Mouse (Mus musculus): ENCODE data around the gene Uvrag. TPM values are rescaled to one million over a fixed set of nuclear protein-coding genes. Genes with fewer than 3 reads are reported as not detected.

Uvrag gene
- total and polyA plus RNA-seq, 3 experiments = 15.0 to 19.5 TPM; not detected in 1

GRCm38 (mm10) chr7:98938621-98939020, 202.3 kb downstream of the Uvrag start:
- Histone ChIP-seq H3K9me3 (replicated peaks; ENCODE audit: insufficient read depth, low read length) (no peaks in the 10 kb centered on the region), H3K4me3 (ENCODE audit: control insufficient read depth in 1 of 2, insufficient read depth in 1 of 2, low read depth in 2 of 2, low read length in 2 of 2) (no peak overlapping the region), H3K79me2 (ENCODE audit: control insufficient read depth, insufficient read depth, low read length, poor library complexity) (no peaks in the 10 kb centered on the region), H3K27me3 (ENCODE audit: control insufficient read depth in 1 of 2, insufficient read depth in 2 of 2, low read length in 2 of 2) (no peaks in the 10 kb centered on the region), H3K36me3 (ENCODE audit: control insufficient read depth in 1 of 2, insufficient read depth in 2 of 2, low read length in 2 of 2) (no peaks in the 10 kb centered on the region; a peak in 1 of 4 replicates), H3K27ac (ENCODE audit: control insufficient read depth, low read depth, low read length) (no peak overlapping the region), H3K9ac (ENCODE audit: control insufficient read depth, low read depth, low read length, poor library complexity, severe bottlenecking) (no peak overlapping the region), H3K4me1 (ENCODE audit: control insufficient read depth in 1 of 2, insufficient read depth in 2 of 2, low read length in 2 of 2) (no peaks in the 10 kb centered on the region)
- DNase-seq (ENCODE audit: low read depth, low spot score) = no peak
- no peak for TF ChIP-seq RCOR1 (IDR thresholded peaks at IDR 0.05; ENCODE audit: low read depth, low read length)
- TF ChIP-seq GABPA (IDR thresholded peaks at IDR 0.05; ENCODE audit: low read depth, low read length) = no peak
- TF ChIP-seq MAX (IDR thresholded peaks at IDR 0.05; ENCODE audit: low read length) = no peak
- TF ChIP-seq USF2 (IDR thresholded peaks at IDR 0.05; ENCODE audit: borderline replicate concordance in 1 of 2, insufficient read depth in 1 of 2, low read depth in 1 of 2, low read length in 2 of 2) = no peak
- no peak for TF ChIP-seq HCFC1 (IDR thresholded peaks at IDR 0.05; ENCODE audit: low read depth, low read length)
- no peak for TF ChIP-seq UBTF (IDR thresholded peaks at IDR 0.05; ENCODE audit: borderline replicate concordance, insufficient read depth, low read depth, low read length)
- TF ChIP-seq ETS1 (IDR thresholded peaks at IDR 0.05; ENCODE audit: low read depth, low read length) = no peak
- no peak for TF ChIP-seq BHLHE40 (IDR thresholded peaks at IDR 0.05; ENCODE audit: borderline replicate concordance, low read depth, low read length)
- no peak for TF ChIP-seq E2F4 (IDR thresholded peaks at IDR 0.05; ENCODE audit: borderline replicate concordance, low read depth, low read length)
- no peak for TF ChIP-seq ZKSCAN1 (IDR thresholded peaks at IDR 0.05; ENCODE audit: low read depth, low read length)
- no peak for TF ChIP-seq MEF2A (IDR thresholded peaks at IDR 0.05; ENCODE audit: extremely low read depth, insufficient replicate concordance, low read depth, low read length, poor library complexity, severe bottlenecking)
- TF ChIP-seq POLR2AphosphoS5 (IDR thresholded peaks at IDR 0.05; ENCODE audit: borderline replicate concordance, low read depth, low read length) = no peak
- no peak for TF ChIP-seq MAFK (IDR thresholded peaks at IDR 0.05; ENCODE audit: borderline replicate concordance, low read depth, low read length)
- TF ChIP-seq NELFE (IDR thresholded peaks at IDR 0.05; ENCODE audit: low read depth, low read length) = no peak
- TF ChIP-seq ZMIZ1 (IDR thresholded peaks at IDR 0.05; ENCODE audit: low read depth, low read length) = no peak

GRCm38 (mm10) chr7:98937079-98937813, 203.7 kb downstream of the Uvrag start:
- no peaks in the 10 kb centered on the region for H3K27me3 ChIP-seq (ENCODE audit: control insufficient read depth in 1 of 2, insufficient read depth in 2 of 2, low read length in 2 of 2)
- H3K79me2 ChIP-seq (ENCODE audit: control insufficient read depth, insufficient read depth, low read length, poor library complexity) = no peaks in the 10 kb centered on the region
- no peaks in the 10 kb centered on the region; a peak in 1 of 4 replicates for H3K36me3 ChIP-seq (ENCODE audit: control insufficient read depth in 1 of 2, insufficient read depth in 2 of 2, low read length in 2 of 2)
- H3K27ac ChIP-seq (ENCODE audit: control insufficient read depth, low read depth, low read length) = no peak overlapping the region
- H3K9ac ChIP-seq (ENCODE audit: control insufficient read depth, low read depth, low read length, poor library complexity, severe bottlenecking) = no peak overlapping the region
- H3K4me1 ChIP-seq (ENCODE audit: control insufficient read depth in 1 of 2, insufficient read depth in 2 of 2, low read length in 2 of 2) = no peaks in the 10 kb centered on the region
- no peak overlapping the region for H3K4me3 ChIP-seq (ENCODE audit: control insufficient read depth in 1 of 2, insufficient read depth in 1 of 2, low read depth in 2 of 2, low read length in 2 of 2)
- no peak for DNase-seq (ENCODE audit: low read depth, low spot score)
- TF ChIP-seq POLR2A (IDR thresholded peaks at IDR 0.05; ENCODE audit: control insufficient read depth in 1 of 2, insufficient read depth in 1 of 2, low read depth in 1 of 2, low read length in 2 of 2, poor library complexity in 1 of 2) = no peak
- no peak for TF ChIP-seq RCOR1 (IDR thresholded peaks at IDR 0.05; ENCODE audit: low read depth, low read length)
- no peak for TF ChIP-seq JUND (IDR thresholded peaks at IDR 0.05; ENCODE audit: low read depth, low read length)
- TF ChIP-seq CHD1 (IDR thresholded peaks at IDR 0.05; ENCODE audit: low read depth, low read length) = no peak
- no peak for TF ChIP-seq NRF1 (IDR thresholded peaks at IDR 0.05; ENCODE audit: insufficient read depth, low read depth, low read length, poor library complexity, severe bottlenecking)
- TF ChIP-seq HCFC1 (IDR thresholded peaks at IDR 0.05; ENCODE audit: low read depth, low read length) = no peak
- TF ChIP-seq MAFK (IDR thresholded peaks at IDR 0.05; ENCODE audit: borderline replicate concordance, low read depth, low read length) = no peak
- no peak for TF ChIP-seq EP300 (IDR thresholded peaks at IDR 0.05; ENCODE audit: low read depth in 1 of 2, low read length in 2 of 2)
- no peak for TF ChIP-seq MYC (IDR thresholded peaks at IDR 0.05; ENCODE audit: low read depth, low read length)
- no peak for TF ChIP-seq BHLHE40 (IDR thresholded peaks at IDR 0.05; ENCODE audit: borderline replicate concordance, low read depth, low read length)
- no peak for TF ChIP-seq TCF12 (IDR thresholded peaks at IDR 0.05; ENCODE audit: low read depth, low read length)
- TF ChIP-seq TAL1 (IDR thresholded peaks at IDR 0.05; ENCODE audit: low read length) = no peak
- TF ChIP-seq NELFE (IDR thresholded peaks at IDR 0.05; ENCODE audit: low read depth, low read length) = no peak
- no peak for TF ChIP-seq USF1 (IDR thresholded peaks at IDR 0.05; ENCODE audit: low read depth, low read length)
- no peak for TF ChIP-seq ZC3H11A (IDR thresholded peaks at IDR 0.05; ENCODE audit: low read depth, low read length)
- TF ChIP-seq MYB (IDR thresholded peaks at IDR 0.05; ENCODE audit: low read depth, low read length) = no peak
- no peaks in the 10 kb centered on the region for H3K9me3 ChIP-seq (replicated peaks; ENCODE audit: insufficient read depth, low read length)
